Mouse (Mus musculus) B cell, adult 2 months (primary cell): ENCODE results near the gene Gpd2.

Source experiments
- DNase-seq, 2 experiments: peaks; one replicate each; pipeline ENCODE4 v3.0.0; 2022

Gpd2 gene

DNA sequence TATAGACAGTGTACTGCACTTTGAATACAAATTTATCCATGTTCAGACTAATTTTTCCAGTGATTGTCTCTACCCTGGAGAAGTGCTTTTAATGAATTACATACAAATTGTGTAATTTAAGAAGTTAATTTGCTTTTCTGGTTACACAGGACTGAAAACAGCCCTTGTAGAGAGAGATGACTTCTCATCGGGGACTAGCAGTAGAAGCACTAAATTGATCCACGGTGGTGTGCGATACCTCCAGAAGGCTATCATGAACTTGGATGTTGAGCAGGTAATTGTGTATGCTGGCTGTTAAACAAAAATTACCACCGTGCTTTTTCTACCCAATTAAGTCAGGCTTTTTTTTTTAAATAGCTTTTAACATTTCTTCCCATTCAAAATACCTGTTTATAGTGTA lies 66.8 kb downstream of the Gpd2 start:
- no peak for DNase-seq

DNA sequence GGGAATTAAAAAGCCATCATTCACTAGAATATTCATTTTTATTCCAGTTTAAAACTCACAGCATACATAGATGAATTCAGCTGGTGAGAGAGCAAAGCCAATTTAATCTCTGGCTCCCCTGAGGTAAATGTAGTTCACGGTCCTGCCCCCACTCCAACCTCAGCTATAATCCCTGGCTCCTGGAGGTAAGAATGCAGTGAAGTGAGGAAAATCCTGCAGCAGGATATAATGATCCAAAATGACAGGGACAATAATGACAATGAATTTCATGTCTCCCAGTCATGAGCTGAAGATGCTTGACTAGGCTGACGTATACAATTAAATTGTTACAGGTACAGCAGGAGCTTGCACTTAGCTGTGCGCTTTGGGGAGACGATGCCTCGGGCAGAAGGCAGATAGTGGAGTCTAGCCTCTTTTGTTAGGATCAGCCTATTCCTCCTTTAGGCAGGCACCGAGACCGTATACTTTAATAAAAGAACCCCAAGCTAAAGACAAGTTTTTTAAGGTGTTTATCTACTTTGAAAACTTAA lies 74.9 kb downstream of the Gpd2 start:
- no peak for DNase-seq

DNA sequence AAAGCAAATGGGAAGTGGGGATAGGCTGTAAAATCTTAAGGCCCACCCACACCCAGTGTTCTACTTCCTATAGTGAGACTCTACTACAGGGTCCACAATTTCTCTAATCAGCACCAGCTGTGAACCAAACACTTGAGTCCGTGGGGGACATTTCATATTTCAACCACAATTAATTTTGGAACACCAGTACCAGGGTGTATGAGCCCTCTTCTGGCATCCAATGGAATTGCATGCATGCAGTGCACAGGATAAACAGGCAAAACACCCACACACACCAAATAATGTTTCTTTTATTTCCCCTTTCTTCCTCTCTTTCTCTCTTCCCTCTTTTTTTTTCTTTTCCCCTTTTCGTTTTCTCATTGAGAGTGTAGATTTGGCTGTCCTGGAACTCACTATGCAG lies 78.6 kb downstream of the Gpd2 start:
- DNase-seq: peak; percentile 55 to 66

DNA sequence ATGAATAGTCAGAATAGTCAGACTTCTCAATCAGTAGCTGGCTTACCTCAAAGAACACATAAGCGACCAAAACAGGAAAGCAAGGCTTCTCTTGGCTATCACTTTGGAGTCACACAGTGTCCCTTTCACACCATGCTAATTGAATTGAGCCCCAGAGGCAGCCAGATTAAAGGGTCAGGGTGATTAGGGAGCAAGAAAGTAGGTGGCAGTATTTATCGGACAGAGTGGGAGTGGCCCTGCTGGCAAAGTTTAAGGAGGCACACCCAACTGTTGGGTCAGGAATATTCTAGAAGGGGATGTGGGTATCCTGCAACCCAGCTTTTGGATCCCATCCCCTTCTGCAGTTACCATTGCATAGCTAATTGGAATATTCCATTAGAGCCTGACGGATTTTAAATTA lies 80.9 kb downstream of the Gpd2 start:
- DNase-seq: no peak

DNA sequence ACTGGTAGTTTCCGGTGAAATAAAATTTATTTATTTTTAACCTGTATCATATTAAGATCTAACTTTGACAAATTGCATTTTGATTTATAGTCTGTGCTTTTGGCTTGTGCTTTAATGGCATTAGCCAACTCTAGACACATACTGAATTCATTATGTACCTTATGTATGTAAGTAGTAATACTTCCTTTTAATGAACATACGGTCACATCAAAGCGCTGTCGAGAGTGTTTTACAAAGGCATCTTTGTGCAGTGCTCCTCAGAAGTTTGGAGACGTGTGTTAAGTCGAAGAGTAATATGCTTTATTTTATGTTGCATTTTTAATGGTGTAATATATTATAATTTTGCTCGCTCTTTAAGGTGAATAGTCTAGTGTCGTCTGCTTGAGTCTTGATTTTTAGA lies 88.7 kb downstream of the Gpd2 start:
- DNase-seq: no peak

DNA sequence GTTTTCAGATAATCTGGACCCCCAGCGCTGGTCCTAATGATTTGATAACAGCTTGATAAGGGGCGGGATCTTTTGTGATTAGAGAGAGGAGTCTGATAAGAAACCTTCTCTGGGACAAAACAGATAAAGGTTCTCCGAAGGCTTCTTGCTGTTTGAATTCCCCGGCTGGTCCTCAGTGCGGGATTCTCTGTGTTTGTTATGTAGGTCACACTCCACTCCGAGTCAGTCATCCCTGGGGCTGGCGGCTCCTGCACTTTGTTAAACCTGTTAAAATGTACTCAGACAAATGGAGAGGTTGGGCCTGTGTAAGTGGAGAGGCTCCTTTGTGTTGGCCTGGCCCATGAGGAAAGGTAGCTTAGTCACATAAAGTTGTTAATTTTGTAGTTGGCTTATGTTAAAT lies 91.9 kb downstream of the Gpd2 start:
- no peak for DNase-seq

DNA sequence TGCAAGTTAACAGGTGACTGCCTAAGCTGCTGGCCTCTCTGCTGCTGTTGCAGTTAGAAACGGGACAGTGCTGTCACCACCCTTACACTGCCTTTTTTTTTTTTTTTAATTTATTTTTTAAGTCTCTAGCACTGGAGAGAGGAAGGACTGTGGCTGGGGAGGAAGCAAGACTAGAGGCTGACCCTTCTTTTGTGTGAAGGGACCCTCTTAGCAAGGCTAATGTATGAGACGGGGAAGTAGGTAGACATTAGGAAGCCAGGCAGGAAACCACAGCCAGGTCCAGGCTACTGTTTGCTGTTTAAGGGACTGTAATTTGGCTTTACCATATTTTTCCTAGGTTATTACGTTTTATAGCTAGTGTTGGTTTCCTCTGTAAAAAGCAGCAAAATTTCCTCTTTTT lies 93.4 kb downstream of the Gpd2 start:
- DNase-seq: peak in 1 of 2 experiments; percentile 12

DNA sequence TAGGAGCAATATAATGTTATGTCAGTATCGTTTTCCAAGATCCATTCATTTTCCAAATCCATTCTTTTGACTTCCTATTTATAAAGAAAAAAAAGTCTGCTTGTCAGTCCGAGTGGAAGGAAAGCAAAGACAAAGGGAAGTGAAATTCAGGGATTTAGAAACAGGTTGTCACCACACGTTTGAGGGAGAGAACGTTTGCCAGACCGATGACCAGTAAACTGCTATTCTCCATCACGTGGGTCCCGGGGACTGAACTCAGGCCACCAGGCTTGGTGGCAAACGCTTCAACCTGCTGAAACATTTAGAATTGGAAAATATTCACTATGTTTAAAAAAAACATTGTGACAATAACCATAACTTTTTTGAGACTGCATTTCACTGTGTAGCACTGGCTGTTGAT lies 93.8 kb downstream of the Gpd2 start:
- DNase-seq: no peak

DNA sequence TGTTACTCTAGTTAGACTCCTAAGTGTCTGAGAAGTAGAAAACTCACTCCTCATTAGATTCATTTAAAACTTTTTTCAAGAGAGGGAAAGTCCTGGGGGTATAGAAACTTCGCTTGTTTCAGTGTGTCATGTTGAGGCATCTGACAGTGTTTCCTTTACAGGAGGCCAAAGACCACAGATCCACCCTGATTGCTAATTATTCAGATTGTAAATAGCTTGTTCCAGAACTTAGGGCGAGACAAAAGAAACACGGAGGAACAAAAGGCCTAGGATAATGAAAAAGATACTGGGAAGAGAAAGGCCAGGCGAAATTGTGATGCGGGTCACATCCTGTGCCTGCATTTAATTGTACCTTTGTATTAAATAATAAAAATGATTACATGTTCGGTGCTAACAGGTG lies 96.0 kb downstream of the Gpd2 start:
- DNase-seq: no peak

DNA sequence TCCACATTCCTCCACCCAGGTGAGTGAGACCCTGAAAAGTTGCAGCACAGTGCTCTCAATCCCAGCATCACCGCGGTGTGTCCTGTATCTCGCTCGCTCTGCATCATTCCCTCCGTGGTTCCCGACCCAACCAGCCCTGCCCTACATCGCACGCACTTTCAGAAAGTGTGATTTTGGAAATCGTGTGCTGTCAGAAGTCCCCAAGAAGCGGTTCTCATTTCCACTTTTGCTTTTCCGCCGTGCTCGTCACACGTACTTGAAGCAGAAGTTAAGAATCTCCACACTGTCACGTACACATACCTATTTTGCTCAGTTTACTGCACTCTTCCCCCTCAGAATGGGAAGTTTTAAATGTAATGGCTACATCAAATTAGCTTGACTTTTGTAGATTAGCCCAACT lies 98.0 kb downstream of the Gpd2 start:
- no peak for DNase-seq

DNA sequence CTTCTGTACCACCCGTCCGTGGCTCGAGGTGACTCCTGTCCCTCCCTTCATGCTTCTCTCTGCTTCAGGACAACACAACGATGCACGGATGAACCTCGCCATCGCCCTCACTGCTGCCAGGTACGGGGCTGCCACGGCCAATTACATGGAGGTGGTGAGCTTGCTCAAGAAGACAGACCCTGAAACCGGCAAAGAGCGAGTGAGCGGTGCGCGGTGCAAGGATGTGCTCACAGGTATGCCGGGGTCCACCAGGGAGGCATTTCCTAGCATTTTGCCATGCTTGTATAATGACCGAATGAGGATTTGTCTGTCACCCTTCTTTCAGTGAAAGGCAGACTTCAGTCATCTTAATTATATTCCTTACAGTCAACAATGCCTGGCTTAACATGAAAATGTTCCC lies 101.3 kb downstream of the Gpd2 start:
- no peak for DNase-seq

DNA sequence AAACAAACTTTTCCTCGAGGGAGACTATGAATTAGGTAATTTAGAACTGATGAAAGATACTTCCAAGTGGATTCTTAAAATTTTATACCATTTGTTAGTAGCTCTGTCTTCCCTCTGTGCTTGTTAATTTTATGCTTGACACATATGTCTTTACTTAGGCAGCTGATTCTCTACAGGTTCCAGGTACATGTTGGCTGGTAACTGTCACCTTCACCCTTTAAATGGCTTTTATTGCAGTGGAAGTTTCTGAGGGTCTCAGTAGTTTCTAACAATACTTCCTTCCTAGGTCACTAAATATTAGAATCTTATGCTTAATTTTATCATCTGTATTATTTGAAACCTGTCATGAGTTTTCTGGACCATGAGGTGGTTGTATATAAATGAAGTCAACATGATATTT lies 105.5 kb downstream of the Gpd2 start:
- DNase-seq: no peak

DNA sequence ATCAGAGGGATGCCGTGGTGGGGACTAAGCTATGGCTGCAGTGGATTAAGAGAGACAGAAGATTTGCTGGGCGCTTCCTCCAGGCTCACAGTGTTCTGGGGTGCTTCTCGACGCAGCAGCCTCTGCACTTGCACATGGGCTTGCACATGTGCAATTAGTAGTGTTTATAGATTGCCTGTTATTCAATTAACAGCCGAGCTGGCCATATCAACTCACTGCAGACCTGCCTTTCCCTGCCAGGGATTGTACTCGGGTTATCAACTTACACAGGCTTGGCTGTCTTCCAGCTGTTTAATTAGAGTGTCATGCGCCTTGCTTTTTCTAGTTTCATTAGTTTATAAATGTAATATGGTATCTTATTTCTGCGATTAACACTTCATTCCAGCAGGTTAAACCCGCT lies 113.2 kb downstream of the Gpd2 start:
- DNase-seq: no peak

DNA sequence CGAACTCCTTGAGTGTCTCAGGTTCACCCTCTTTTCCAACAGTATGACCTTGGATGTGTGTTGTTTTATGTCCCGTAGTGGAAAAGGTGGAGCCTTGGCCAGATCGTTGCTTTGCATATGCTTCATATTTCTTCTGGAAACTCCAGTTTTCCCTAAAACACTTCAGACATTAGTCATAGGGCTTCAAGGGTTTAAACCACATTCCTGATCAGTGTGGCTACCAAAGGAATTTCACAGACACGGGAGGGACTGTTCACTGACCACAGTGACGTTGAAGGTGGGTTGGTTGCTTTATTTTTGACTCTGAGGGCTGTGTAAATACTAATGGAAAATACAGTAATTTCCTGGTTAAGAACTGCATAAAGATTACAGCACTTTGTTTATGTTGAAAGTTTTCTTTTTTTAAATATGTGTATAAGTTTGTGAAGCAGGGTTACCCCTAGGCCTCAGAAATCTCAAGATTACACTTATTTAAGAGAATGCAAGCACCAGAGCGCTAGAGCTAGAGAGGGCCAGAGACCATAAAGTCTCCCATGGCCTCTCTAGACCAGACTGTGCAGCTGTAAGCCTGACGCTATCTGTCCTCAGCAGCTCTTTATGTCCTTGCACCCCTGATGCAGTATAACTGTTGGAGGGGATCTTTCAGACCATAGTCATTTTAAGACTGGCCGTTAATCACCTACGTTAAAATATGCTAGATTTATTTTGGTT lies 116.4 kb downstream of the Gpd2 start:
- no peak for DNase-seq

DNA sequence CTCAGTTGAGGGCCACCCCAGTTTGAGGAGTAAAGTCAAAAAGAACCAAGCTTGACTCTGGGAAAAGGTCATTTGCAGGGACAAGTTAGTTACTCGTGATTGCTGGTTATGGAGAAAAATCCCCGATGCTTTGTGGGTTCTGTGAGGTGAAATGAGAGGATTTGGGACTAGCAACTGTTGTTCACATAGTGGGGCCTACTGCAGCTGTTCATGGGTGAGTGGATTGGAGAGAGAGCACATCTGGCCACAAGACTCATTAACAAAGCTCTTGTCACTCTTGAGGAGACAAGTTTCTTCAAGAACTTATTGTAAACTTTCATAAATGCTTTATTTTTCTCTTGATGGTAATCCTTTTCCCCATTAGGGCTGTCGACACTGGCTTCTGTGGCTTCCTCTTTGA lies 117.4 kb downstream of the Gpd2 start:
- no peak for DNase-seq

DNA sequence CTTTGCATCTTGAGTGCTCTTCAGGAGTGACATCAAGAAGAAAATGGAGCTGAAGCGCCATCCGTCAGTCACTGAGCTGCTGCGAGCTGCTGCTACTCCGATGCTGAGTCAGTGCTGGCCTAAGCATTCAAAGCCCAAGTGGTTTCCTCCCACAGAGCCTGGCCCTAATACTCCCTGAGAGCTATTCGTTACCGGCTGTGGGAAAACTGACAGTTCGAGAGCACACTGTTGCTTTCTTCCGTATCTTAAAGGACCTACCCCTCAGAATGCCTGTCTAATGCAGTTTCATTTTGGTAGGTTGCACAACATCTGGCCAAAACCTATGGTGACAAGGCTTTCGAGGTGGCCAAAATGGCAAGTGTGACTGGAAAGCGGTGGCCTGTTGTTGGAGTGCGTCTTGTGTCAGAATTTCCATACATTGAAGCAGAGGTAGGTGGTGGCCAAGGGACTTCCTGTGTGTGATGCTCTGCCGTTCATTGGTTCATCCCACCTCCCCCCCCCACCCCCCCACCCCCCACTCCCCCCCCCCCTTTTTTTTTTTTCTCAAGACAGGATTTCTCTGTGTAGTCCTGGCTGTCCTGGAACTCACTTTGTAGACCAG lies 118.9 kb downstream of the Gpd2 start:
- DNase-seq: no peak

DNA sequence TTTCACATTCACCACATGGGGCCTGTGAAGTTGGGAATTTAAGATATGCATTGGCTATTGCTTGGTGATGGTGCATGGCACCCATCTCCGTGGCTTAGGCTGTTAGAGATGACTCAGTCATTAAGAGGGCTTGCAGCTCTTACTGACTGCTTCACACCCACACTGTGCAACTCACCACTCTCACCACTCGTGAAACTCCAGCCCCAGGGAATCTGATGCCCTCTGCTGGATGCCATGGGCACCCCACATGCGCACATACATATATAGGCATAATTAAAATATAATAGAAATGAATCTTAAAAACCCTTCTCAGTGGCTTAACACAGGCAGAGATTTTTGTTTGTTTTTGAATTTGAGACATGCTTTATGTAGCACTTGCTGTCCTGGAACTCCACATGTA lies 125.1 kb downstream of the Gpd2 start:
- peak; percentile 3 to 23 for DNase-seq

DNA sequence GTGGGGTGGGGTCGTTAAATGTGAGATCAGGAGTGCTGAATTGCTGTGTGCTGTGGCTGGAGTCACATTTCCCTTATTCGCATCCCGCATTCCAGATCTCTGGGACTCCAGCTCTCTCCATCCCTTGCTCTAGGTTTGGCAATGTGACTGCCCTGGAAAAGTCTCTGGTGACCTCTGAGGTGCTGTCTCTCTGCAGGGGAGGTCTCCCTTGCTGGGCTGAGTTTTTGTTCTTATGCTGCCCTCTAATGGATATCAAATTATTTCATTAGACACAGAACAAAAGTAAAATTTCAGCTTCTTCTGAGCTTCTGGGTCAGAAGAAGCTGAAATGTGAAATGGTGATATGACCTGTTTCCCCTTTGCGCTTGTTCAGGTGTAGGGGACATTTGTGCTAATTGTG lies 137.2 kb downstream of the Gpd2 start:
- DNase-seq: no peak

DNA sequence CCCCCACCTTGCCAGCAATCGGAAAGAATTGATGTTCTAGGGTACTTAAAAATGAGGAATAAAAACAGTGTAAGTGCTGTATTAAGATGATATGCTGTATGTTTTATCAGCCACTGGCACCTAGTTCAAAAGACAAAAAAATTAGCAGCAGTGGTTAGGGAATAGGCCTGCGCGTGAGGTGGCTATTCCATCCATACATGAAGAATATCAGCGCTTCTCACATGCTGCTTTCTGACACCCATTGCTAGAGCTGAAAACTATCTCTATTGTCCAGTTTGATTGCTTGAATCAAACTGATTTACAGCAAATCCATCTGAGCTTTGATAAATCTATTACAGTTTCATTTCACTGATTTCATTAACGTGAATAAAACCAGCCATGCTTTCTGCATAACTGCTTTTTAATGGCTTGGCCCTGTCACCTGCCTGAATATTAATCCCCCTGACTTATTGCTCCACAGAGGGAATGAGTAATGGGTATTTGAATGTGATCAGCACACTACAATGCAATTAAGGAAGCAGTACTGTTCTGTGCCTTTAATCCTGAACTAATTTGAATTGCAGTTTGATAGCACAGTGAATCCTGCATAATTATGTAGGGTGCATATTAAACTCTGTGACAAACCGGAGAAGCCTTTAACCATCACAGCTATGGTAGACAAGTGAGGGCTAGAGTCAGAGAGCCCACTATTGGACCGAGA lies 137.9 kb downstream of the Gpd2 start:
- no peak for DNase-seq

DNA sequence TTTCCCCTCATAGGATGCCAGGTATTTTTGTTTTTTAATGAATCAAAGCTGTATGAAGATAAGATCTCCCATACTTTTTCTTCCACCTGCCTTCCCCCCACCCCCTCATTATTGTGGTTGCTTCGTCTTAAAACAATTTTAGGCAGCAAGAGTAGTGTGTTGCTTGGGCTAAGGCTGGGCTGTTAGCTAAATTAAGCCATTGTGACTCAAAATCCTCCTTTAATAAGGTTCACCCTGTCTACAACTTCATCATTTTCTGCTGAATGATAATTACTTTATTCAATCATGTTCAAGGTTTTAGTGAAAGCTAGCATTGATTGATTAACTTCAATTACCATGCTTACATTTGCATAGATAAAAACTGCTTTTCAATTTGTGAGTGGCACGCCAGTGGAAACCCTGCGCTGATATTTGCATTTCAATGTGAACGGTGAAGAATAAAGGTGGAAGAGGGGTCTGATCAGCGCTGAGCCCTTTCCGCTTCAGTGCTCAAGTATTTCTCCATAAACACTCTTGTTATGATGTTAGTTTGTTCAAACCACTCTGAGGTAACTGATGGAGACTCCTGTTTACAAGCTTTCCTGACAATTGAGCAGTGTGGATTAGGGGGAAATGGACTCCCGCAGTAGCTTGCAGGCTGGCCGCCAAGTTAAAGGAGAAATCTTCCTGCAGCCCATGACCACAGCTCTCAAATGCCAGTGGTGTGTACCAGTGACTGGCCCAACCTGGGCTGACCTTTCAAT lies 140.9 kb downstream of the Gpd2 start:
- DNase-seq: no peak

DNA sequence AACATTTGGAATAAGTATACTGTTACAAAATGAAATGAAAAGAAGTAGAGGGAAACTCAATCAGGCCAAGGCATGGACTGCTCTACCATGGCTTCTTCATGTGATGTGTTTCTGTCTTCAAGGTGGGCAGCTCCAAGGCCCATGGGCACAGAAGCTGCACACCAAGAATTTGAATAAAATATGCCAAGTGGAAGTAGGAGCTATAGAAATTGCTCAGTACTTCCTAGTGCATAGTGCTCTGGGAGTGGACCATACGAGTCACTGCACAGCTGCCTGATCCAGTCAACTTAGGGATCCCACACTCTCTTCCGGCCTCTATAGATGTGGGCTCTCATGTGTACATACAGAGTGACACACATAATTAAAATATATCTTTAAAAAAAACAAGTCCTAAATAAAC lies 147.2 kb downstream of the Gpd2 start:
- no peak for DNase-seq

DNA sequence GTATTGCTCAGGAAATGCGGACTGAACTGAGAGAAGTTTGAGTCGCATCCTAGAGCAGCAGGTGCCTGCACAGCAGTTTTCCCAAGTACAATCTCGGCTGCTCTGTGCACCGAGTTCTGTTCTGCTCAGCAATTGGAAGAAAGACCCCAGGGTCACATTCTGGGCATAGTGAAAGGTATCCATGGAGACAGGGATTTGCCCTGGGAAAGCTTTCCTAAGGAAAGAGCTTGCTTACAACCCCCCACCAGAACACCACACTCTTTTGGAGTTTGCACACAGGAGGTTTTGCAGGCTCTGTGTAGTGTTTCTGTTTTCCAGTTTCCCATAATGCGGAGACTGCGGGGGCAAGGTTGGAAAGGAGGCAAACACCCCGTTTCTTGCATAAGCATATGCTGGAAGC lies 150.4 kb downstream of the Gpd2 start:
- DNase-seq: no peak

DNA sequence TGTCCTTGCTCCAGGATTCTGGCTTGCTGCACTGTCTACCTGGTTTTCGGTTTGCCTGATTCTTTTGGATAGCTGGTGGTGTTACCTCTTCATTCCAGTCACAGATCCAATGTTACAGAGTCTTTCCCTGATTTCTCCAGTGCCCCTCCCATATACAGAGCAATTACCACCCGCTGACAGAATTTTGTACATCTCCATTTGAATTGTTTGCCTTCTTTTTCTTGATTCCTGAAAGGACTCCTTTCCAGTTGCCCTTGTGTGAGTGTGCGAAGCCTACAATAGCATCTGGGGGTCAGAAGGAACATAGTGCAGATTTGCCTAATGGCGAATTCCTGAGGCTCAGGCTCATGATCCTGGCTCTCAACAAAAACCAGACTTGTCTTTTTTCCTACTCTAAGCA lies 157.6 kb downstream of the Gpd2 start:
- no peak for DNase-seq

DNA sequence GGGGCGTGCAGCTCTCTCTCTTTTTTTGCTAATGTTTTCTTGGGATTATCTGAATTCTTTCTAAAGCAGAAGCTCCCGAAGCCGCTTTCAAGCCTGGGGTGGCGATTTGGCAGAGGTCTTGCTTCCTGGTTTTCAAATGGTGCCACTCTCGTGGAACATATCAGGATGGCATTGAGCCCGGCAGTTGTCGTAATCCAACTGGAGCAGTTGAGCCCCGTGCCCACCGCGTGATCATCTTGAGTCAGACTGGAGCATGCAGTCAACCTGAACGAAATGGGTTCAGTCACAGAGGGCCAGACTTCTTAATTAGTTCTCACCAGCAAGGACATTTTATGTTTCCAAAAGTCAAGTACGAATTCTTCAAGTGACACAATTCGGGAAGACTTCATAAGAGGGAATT lies 158.6 kb downstream of the Gpd2 start:
- DNase-seq: no peak
